Mouse (Mus musculus): ENCODE measurements around the gene Galnt10.

Gene Galnt10

GRCm38 (mm10) chr11:57658214-57658613 is 13.0 kb downstream of the Galnt10 start:
- in situ Hi-C loops (cut with MseI, MboI): no loop called here

- in situ Hi-C loops (cut with MseI, MboI): no loop called here
Measured at GRCm38 (mm10) chr11:57658751-57659150, 13.5 kb downstream of the Galnt10 start.

- in situ Hi-C loops (cut with MseI, MboI): no loop called here
Measured at GRCm38 (mm10) chr11:57660156-57660555, 14.9 kb downstream of the Galnt10 start.

GRCm38 (mm10) chr11:57660814-57661213 is 15.6 kb downstream of the Galnt10 start:
- in situ Hi-C loops (cut with MseI, MboI): no loop called here

- in situ Hi-C loops (cut with MseI, MboI): no loop called here
Measured at GRCm38 (mm10) chr11:57661492-57662229, 16.4 kb downstream of the Galnt10 start.

GRCm38 (mm10) chr11:57662231-57662630 is 17.0 kb downstream of the Galnt10 start:
- in situ Hi-C loops (cut with MseI, MboI): no loop called here

- in situ Hi-C loops (cut with MseI, MboI): no loop called here
Measured at GRCm38 (mm10) chr11:57663271-57663670, 18.0 kb downstream of the Galnt10 start.

- in situ Hi-C loops (cut with MseI, MboI): no loop called here
Measured at GRCm38 (mm10) chr11:57664741-57665140, 19.5 kb downstream of the Galnt10 start.

GRCm38 (mm10) chr11:57668271-57668670 is 23.0 kb downstream of the Galnt10 start:
- in situ Hi-C loops (cut with MseI, MboI): no loop called here

- in situ Hi-C loops (cut with MseI, MboI): no loop called here
Measured at GRCm38 (mm10) chr11:57669522-57669921, 24.3 kb downstream of the Galnt10 start.

GRCm38 (mm10) chr11:57671120-57671697 is 26.0 kb downstream of the Galnt10 start:
- in situ Hi-C loops (cut with MseI, MboI): no loop called here

GRCm38 (mm10) chr11:57671797-57672196 is 26.6 kb downstream of the Galnt10 start:
- in situ Hi-C loops (cut with MseI, MboI): no loop called here

GRCm38 (mm10) chr11:57672995-57673394 is 27.8 kb downstream of the Galnt10 start:
- in situ Hi-C loops (cut with MseI, MboI): no loop called here

GRCm38 (mm10) chr11:57673977-57674687 is 28.9 kb downstream of the Galnt10 start:
- in situ Hi-C loops (cut with MseI, MboI): no loop called here

GRCm38 (mm10) chr11:57677261-57677660 is 32.0 kb downstream of the Galnt10 start:
- in situ Hi-C loops (cut with MseI, MboI): no loop called here

GRCm38 (mm10) chr11:57682589-57682988 is 37.3 kb downstream of the Galnt10 start:
- in situ Hi-C loops (cut with MseI, MboI): no loop called here

GRCm38 (mm10) chr11:57683125-57683524 is 37.9 kb downstream of the Galnt10 start:
- in situ Hi-C loops (cut with MseI, MboI): no loop called here

GRCm38 (mm10) chr11:57683931-57684330 is 38.7 kb downstream of the Galnt10 start:
- in situ Hi-C loops (cut with MseI, MboI): no loop called here

- in situ Hi-C loops (cut with MseI, MboI): no loop called here
Measured at GRCm38 (mm10) chr11:57684891-57685290, 39.6 kb downstream of the Galnt10 start.

GRCm38 (mm10) chr11:57685689-57686454 is 40.6 kb downstream of the Galnt10 start:
- in situ Hi-C loops (cut with MseI, MboI): no loop called here

- in situ Hi-C loops (cut with MseI, MboI): no loop called here
Measured at GRCm38 (mm10) chr11:57686797-57687196, 41.6 kb downstream of the Galnt10 start.

GRCm38 (mm10) chr11:57687258-57687657 is 42.0 kb downstream of the Galnt10 start:
- in situ Hi-C loops (cut with MseI, MboI): no loop called here

Measured in mouse trophoblast stem cell (cell line).